Mouse (Mus musculus): ENCODE measurements around the gene Smurf1. TPM values are rescaled to one million over a fixed set of nuclear protein-coding genes. Genes with fewer than 3 reads are reported as not detected.

The Smurf1 gene
- total and polyA plus RNA-seq, 3 experiments, result 3.1 to 7.2 (median 4.3) TPM

GRCm38 (mm10) chr5:144988340-144989060 lies 22.9 kb upstream of the Smurf1 start:
- peaks cover 5% of the 10 kb centered on the region for H3K9me3 ChIP-seq (replicated peaks; ENCODE audit: low read length)
- no peak for DNase-seq (ENCODE audit: extremely low read depth)
- H3K4me2 ChIP-seq (ENCODE audit: insufficient read depth, low read depth, poor library complexity, severe bottlenecking), result no peak overlapping the region
- dilution Hi-C loops (cut with MboI; ENCODE audit: extremely low pct_ligation_motif_present, extremely low pct_unique_long_range_greater_than_20kb, low sequenced_read_pairs), result no loop called here
- peaks cover 8% of the 10 kb centered on the region for H3K27me3 ChIP-seq (replicated peaks)
- no peak overlapping the region for H3K9ac ChIP-seq (ENCODE audit: insufficient read depth, low read depth)
- H3K79me2 ChIP-seq (replicated peaks; ENCODE audit: control insufficient read depth, extremely low read depth, insufficient read depth, poor library complexity, severe bottlenecking), result no peaks in the 10 kb centered on the region
- H3K4me3 ChIP-seq (replicated peaks in 1 of 3; ENCODE audit: low read depth in 2 of 3, low read length in 2 of 3, poor library complexity in 1 of 3), result no peak overlapping the region
- H3K4me1 ChIP-seq (ENCODE audit: control insufficient read depth in 1 of 2, insufficient read depth in 2 of 2), result no peaks in the 10 kb centered on the region
- no peaks in the 10 kb centered on the region for H3K36me3 ChIP-seq (replicated peaks in 1 of 2; ENCODE audit: control insufficient read depth in 1 of 2, insufficient read depth in 1 of 2, low read length in 1 of 2)
- in situ Hi-C loops (cut with MboI; ENCODE audit: low pct_ligation_motif_present, low pct_unique_long_range_greater_than_20kb, low sequenced_read_pairs), result no loop called here
- TF ChIP-seq RAD21 (IDR thresholded peaks at IDR 0.05; ENCODE audit: low read depth, low read length) (peak; percentile 55), MYC (IDR thresholded peaks at IDR 0.05; ENCODE audit: low read depth, low read length) (0 out of 2 replicates have a peak, but pooled peaks have one; percentile 60), USF1 (IDR thresholded peaks at IDR 0.05; ENCODE audit: low read depth, low read length) (no peak), JUND (conservative IDR thresholded peaks at IDR 0.05; ENCODE audit: low read depth, low read length) (peak; percentile 44; the same call in 1 of the 2 replicates), TCF12 (IDR thresholded peaks at IDR 0.05; ENCODE audit: low read depth, low read length) (no peak), IRF4 (IDR thresholded peaks at IDR 0.05; ENCODE audit: low read depth, low read length) (no peak), CTCF (conservative IDR thresholded peaks at IDR 0.05 in 1 of 2, IDR thresholded peaks at IDR 0.05 in 1 of 2; ENCODE audit: low read depth in 2 of 2, low read length in 2 of 2) (peak in 1 of 2 experiments; percentile 69; a peak in 3 of 4 replicates), MAZ (IDR thresholded peaks at IDR 0.05; ENCODE audit: low read depth, low read length) (no peak), MAFK (IDR thresholded peaks at IDR 0.05; ENCODE audit: insufficient replicate concordance, low read length) (no peak), ZC3H11A (IDR thresholded peaks at IDR 0.05; ENCODE audit: low read depth, low read length) (no peak), SMC3 (IDR thresholded peaks at IDR 0.05; ENCODE audit: low read depth, low read length) (peak; percentile 47), E2F4 (IDR thresholded peaks at IDR 0.05; ENCODE audit: insufficient replicate concordance, low read depth, low read length) (no peak)
- no peak overlapping the region for H3K27ac ChIP-seq (ENCODE audit: insufficient read depth, low read depth)

DNA sequence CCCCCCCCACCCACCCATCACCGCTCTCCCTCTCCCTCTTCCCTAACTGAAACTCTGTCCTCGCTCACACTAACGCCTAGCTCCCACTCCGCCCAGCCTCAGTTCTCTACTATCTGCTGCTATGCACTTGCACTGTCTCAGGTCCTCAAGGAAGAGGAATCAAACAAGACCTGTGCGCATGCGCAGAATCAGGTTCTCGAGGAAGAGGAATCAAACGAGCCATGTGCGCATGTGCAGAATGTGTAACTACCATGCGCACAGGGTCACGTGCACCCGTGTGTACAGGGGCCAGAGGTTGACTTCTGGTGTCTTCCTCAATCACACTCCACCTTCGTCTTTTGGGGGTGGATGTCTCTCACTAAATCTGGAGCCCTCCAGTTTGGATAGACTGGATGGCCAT lies 21.9 kb upstream of the Smurf1 start:
- peaks cover 10% of the 10 kb centered on the region for H3K9me3 ChIP-seq (replicated peaks; ENCODE audit: low read length)
- H3K4me2 ChIP-seq (ENCODE audit: insufficient read depth, low read depth, poor library complexity, severe bottlenecking), result no peak overlapping the region
- TF ChIP-seq RAD21 (IDR thresholded peaks at IDR 0.05; ENCODE audit: low read depth, low read length) (no peak), CHD2 (IDR thresholded peaks at IDR 0.05; ENCODE audit: low read length) (no peak), SMC3 (IDR thresholded peaks at IDR 0.05; ENCODE audit: low read depth, low read length) (no peak), BHLHE40 (IDR thresholded peaks at IDR 0.05; ENCODE audit: low read depth, low read length) (no peak; the same call in 1 of the 2 replicates), GABPA (IDR thresholded peaks at IDR 0.05; ENCODE audit: insufficient replicate concordance, low read depth, low read length) (no peak), PAX5 (IDR thresholded peaks at IDR 0.05; ENCODE audit: low read length) (no peak), KAT2A (IDR thresholded peaks at IDR 0.05; ENCODE audit: insufficient replicate concordance, low read length) (no peak)
- in situ Hi-C loops (cut with MboI; ENCODE audit: low pct_ligation_motif_present, low pct_unique_long_range_greater_than_20kb, low sequenced_read_pairs), result no loop called here
- DNase-seq (ENCODE audit: extremely low read depth), result no peak
- no peak overlapping the region for H3K9ac ChIP-seq (ENCODE audit: insufficient read depth, low read depth)
- H3K79me2 ChIP-seq (replicated peaks; ENCODE audit: control insufficient read depth, extremely low read depth, insufficient read depth, poor library complexity, severe bottlenecking), result no peaks in the 10 kb centered on the region
- H3K4me3 ChIP-seq (replicated peaks in 1 of 3; ENCODE audit: low read depth in 2 of 3, low read length in 2 of 3, poor library complexity in 1 of 3), result no peak overlapping the region
- H3K4me1 ChIP-seq (ENCODE audit: control insufficient read depth in 1 of 2, insufficient read depth in 2 of 2), result no peaks in the 10 kb centered on the region
- peaks cover 8% of the 10 kb centered on the region for H3K27me3 ChIP-seq (replicated peaks)
- no peak overlapping the region for H3K27ac ChIP-seq (ENCODE audit: insufficient read depth, low read depth)
- H3K36me3 ChIP-seq (replicated peaks in 1 of 2; ENCODE audit: control insufficient read depth in 1 of 2, insufficient read depth in 1 of 2, low read length in 1 of 2), result no peaks in the 10 kb centered on the region
- dilution Hi-C loops (cut with MboI; ENCODE audit: extremely low pct_ligation_motif_present, extremely low pct_unique_long_range_greater_than_20kb, low sequenced_read_pairs), result no loop called here

Measured in CH12.LX (cell line).